Mouse (Mus musculus) left cerebral cortex, adult 8-10 months (tissue): Measurements from ENCODE around the gene Myh3. TPM values are rescaled to one million over a fixed set of nuclear protein-coding genes. Genes with fewer than 3 reads are reported as not detected.
A peak's percentile ranks its signal among the peaks of the same experiment; 100 is the strongest.

Experiments
- DNase-seq, 2 experiments: peaks; one replicate each; pipeline ENCODE4 v3.0.0; 2022; ENCODE audit warnings: low spot score in 2 of 2
- total RNA-seq, 4 experiments: library from RNA; stranded (reverse); gene quantifications; 2 replicates each; pipeline ENCODE4 v1.2.4; 2022

The Myh3 gene
- total RNA-seq, 4 experiments from 2014 or later = 3.4 to 6.9 (median 5.3) TPM

- no peak for DNase-seq
Observed at GRCm38 (mm10) chr11:67104714-67105113, 26.6 kb downstream of the Myh3 start.

- no peak for DNase-seq
Observed at GRCm38 (mm10) chr11:67105689-67106088, 27.6 kb downstream of the Myh3 start.

- no peak for DNase-seq
Observed at GRCm38 (mm10) chr11:67106973-67107372, 28.9 kb downstream of the Myh3 start.

GRCm38 (mm10) chr11:67110168-67110948 lies 32.3 kb downstream of the Myh3 start:
- DNase-seq = peak; percentile 57 to 74

- peak in 1 of 2 experiments; percentile 62 for DNase-seq
Observed at GRCm38 (mm10) chr11:67112019-67112850, 34.1 kb downstream of the Myh3 start.

GRCm38 (mm10) chr11:67112851-67113202 lies 34.7 kb downstream of the Myh3 start:
- DNase-seq = peak in 1 of 2 experiments; percentile 79

GRCm38 (mm10) chr11:67113381-67113780 lies 35.3 kb downstream of the Myh3 start:
- DNase-seq = no peak

GRCm38 (mm10) chr11:67114261-67114660 lies 36.2 kb downstream of the Myh3 start:
- no peak for DNase-seq

- no peak for DNase-seq
Observed at GRCm38 (mm10) chr11:67114901-67115300, 36.8 kb downstream of the Myh3 start.

- no peak for DNase-seq
Observed at GRCm38 (mm10) chr11:67116725-67117124, 38.6 kb downstream of the Myh3 start.

GRCm38 (mm10) chr11:67119539-67120070 lies 41.5 kb downstream of the Myh3 start:
- DNase-seq = no peak

- no peak for DNase-seq
Observed at GRCm38 (mm10) chr11:67120697-67121294, 42.7 kb downstream of the Myh3 start.

GRCm38 (mm10) chr11:67124943-67125342 lies 46.8 kb downstream of the Myh3 start:
- DNase-seq = no peak

GRCm38 (mm10) chr11:67125361-67125760 lies 47.3 kb downstream of the Myh3 start:
- DNase-seq = peak in 1 of 2 experiments; percentile 80

GRCm38 (mm10) chr11:67133526-67133925 lies 55.4 kb downstream of the Myh3 start:
- no peak for DNase-seq

- DNase-seq = no peak
Observed at GRCm38 (mm10) chr11:67134654-67135053, 56.6 kb downstream of the Myh3 start.

- DNase-seq = no peak
Observed at GRCm38 (mm10) chr11:67135532-67135931, 57.4 kb downstream of the Myh3 start.

- no peak for DNase-seq
Observed at GRCm38 (mm10) chr11:67139556-67139955, 61.5 kb downstream of the Myh3 start.

- no peak for DNase-seq
Observed at GRCm38 (mm10) chr11:67140175-67140574, 62.1 kb downstream of the Myh3 start.

- no peak for DNase-seq
Observed at GRCm38 (mm10) chr11:67141031-67141430, 62.9 kb downstream of the Myh3 start.

GRCm38 (mm10) chr11:67142047-67142446 lies 63.9 kb downstream of the Myh3 start:
- DNase-seq = no peak

GRCm38 (mm10) chr11:67143065-67143464 lies 65.0 kb downstream of the Myh3 start:
- DNase-seq = no peak
